Mouse (Mus musculus) testis, adult 2 months (tissue): ENCODE measurements at regions not wholly inside any gene's neighbourhood (a gene's known extent, or its start where the extent isn't known, plus 50 kb on each side); places are given as distances from the start of the nearest gene placed in this dataset.

Experiments
- H3K27ac ChIP-seq: fragments of 200-500 bp; 2 replicates; pipeline ENCODE4 v1.5.1; 2012; ENCODE audit warnings: low read depth, low read length; ENCODE audit not compliant: control insufficient read depth, insufficient read depth
- H3K27me3 ChIP-seq: fragments of 200-500 bp; 2 replicates; pipeline ENCODE4 v1.6.1; 2012; ENCODE audit warnings: mild to moderate bottlenecking, low read length, moderate library complexity; ENCODE audit not compliant: control insufficient read depth, insufficient read depth
- H3K36me3 ChIP-seq: fragments of 200-500 bp; 2 replicates; pipeline ENCODE4 v1.6.1; 2012; ENCODE audit warnings: mild to moderate bottlenecking, low read length; ENCODE audit not compliant: control insufficient read depth, insufficient read depth
- H3K4me1 ChIP-seq: fragments of 200-500 bp; 2 replicates; pipeline ENCODE4 v1.6.1; 2012; ENCODE audit warnings: low read length; ENCODE audit not compliant: control insufficient read depth, insufficient read depth
- H3K4me3 ChIP-seq: fragments of 200-500 bp; 2 replicates; pipeline ENCODE4 v1.5.1; 2012; ENCODE audit warnings: low read depth, mild to moderate bottlenecking, low read length, moderate library complexity, mixed read lengths; ENCODE audit not compliant: control insufficient read depth
- CTCF ChIP-seq: fragments of 200-500 bp; IDR thresholded peaks from 2 replicates; pipeline ENCODE4 v1.5.1; 2012; ENCODE audit warnings: low read depth, mild to moderate bottlenecking, inconsistent platforms, low read length, moderate library complexity; ENCODE audit not compliant: control insufficient read depth, insufficient read depth, insufficient replicate concordance
- POLR2A ChIP-seq: fragments of 200-500 bp; IDR thresholded peaks from 2 replicates; pipeline ENCODE4 v1.6.1; 2012; ENCODE audit warnings: low read depth, mild to moderate bottlenecking, inconsistent platforms, low read length, moderate library complexity; ENCODE audit not compliant: control insufficient read depth

DNA sequence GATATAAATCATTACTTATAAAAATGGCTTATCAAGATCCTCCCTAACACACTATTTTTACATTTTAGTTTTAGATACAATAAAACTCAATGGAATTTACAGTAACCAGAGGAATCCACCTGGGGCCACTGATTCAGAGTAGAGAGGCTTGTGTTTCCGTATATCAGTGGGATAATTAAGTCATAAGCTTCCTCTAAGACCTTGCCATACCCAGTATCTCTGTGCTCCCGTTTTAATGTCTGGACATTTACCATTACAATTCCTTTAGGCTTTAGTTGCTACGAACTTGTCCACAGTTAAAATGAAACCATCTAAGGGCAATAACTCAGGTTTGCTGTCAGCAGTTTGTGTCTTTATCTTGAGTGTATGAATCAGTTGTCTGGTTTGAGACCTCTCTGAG is 127.9 kb downstream of the Mreg start:
- no peak overlapping the region for H3K27ac ChIP-seq
- H3K4me1 ChIP-seq: no peaks in the 10 kb centered on the region
- H3K36me3 ChIP-seq: no peaks in the 10 kb centered on the region
- TF ChIP-seq CTCF (no peak), POLR2A (no peak)
- H3K4me3 ChIP-seq: no peak overlapping the region
- no peaks in the 10 kb centered on the region for H3K27me3 ChIP-seq

- no peaks in the 10 kb centered on the region for H3K36me3 ChIP-seq
- H3K4me3 ChIP-seq: no peak overlapping the region
- no peaks in the 10 kb centered on the region for H3K27me3 ChIP-seq
- TF ChIP-seq POLR2A (no peak), CTCF (no peak)
- H3K4me1 ChIP-seq: no peaks in the 10 kb centered on the region
- H3K27ac ChIP-seq: no peak overlapping the region
Observed at GRCm38 (mm10) chr1:72082366-72082765, 129.7 kb downstream of the Mreg start.

DNA sequence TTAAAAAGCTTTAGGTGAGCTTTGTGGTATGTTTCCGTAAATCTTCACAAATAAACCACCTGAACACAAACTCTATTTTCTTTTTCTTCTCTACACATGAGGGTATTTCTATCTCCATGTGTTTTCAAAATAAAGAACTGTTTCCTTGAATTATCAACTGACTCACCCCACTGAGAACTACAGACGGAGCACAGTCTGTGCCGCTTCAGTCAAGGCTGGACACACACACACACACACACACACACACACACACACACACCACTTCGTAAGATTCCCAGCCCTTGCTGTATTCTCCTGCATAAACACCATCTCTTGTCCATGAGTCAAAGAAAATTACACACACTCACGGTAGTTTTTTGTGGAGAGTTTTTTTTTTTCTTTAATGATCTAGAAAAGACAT is 130.3 kb downstream of the Mreg start:
- H3K27ac ChIP-seq: no peak overlapping the region
- no peaks in the 10 kb centered on the region for H3K36me3 ChIP-seq
- H3K4me3 ChIP-seq: no peak overlapping the region
- TF ChIP-seq POLR2A: no peak
- no peak for TF ChIP-seq CTCF
- H3K27me3 ChIP-seq: no peaks in the 10 kb centered on the region
- H3K4me1 ChIP-seq: no peaks in the 10 kb centered on the region

- Histone ChIP-seq H3K4me3 (no peak overlapping the region), H3K27me3 (no peaks in the 10 kb centered on the region), H3K36me3 (no peaks in the 10 kb centered on the region), H3K27ac (no peak overlapping the region), H3K4me1 (no peaks in the 10 kb centered on the region)
- TF ChIP-seq CTCF (no peak), POLR2A (no peak)
Observed at GRCm38 (mm10) chr1:72078926-72079550, 133.1 kb downstream of the Mreg start.

GRCm38 (mm10) chr1:72076341-72076740 is 135.8 kb downstream of the Mreg start:
- TF ChIP-seq POLR2A (no peak), CTCF (no peak)
- H3K27ac ChIP-seq: no peak overlapping the region
- no peaks in the 10 kb centered on the region for H3K4me1 ChIP-seq
- H3K36me3 ChIP-seq: no peaks in the 10 kb centered on the region
- H3K27me3 ChIP-seq: no peaks in the 10 kb centered on the region
- H3K4me3 ChIP-seq: no peak overlapping the region

GRCm38 (mm10) chr1:72075464-72075863 is 136.6 kb downstream of the Mreg start:
- H3K36me3 ChIP-seq: no peaks in the 10 kb centered on the region
- TF ChIP-seq CTCF (no peak), POLR2A (no peak)
- no peaks in the 10 kb centered on the region for H3K4me1 ChIP-seq
- H3K4me3 ChIP-seq: no peak overlapping the region
- H3K27me3 ChIP-seq: no peaks in the 10 kb centered on the region
- no peak overlapping the region for H3K27ac ChIP-seq

DNA sequence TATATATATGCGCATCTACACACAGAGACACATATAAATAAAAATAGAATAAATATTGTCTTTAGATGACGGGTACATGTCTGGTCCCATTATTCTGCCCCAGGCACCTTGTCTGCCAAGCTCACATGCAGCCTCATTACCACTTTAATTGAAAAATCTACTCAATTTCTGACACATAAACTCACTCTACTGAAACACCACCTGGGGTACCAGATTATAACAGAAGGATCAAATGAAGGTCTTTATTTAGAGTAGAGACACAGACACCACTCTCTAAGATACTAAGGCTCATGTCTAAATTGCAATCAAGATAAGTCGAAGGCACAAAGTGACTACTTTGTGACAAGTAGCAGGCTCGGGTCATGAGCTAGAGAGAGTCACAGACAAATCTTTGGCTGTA is 138.9 kb downstream of the Mreg start:
- Histone ChIP-seq H3K36me3 (no peaks in the 10 kb centered on the region), H3K27me3 (no peaks in the 10 kb centered on the region), H3K4me3 (no peak overlapping the region), H3K4me1 (no peaks in the 10 kb centered on the region), H3K27ac (no peak overlapping the region)
- TF ChIP-seq POLR2A (no peak), CTCF (no peak)

DNA sequence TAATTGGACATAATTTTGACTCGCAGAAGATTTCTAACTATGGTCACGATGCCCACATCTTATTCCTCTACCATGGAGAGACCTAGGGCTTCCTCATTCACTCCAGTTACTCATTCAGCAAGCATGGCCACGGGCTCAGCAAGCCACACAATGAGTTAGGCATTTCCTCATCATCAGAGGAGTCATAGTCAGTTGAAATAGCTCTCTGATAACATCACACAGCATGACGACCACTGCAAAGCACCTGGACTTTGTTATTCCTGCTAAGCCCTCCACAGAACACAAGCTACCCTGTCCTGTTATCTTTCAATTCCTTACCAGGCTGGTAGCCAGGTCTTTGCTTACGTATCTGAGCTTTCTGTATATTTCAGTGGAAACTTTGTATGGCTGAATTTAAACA is 141.6 kb downstream of the Mreg start:
- TF ChIP-seq POLR2A: no peak
- Histone ChIP-seq H3K36me3 (no peaks in the 10 kb centered on the region), H3K4me1 (no peaks in the 10 kb centered on the region), H3K27ac (no peak overlapping the region), H3K4me3 (no peak overlapping the region), H3K27me3 (no peaks in the 10 kb centered on the region)
